Mouse (Mus musculus) thymus, adult 18-20 months (tissue): Measurements from ENCODE around the gene Hspa1l.
"Not testable (repeated sequence)": the region's sequence is repeated elsewhere in the genome, so short reads cannot be mapped to it uniquely, and the experiment has no call there.

Experiments used
- DNase-seq, 2 experiments: peaks; one replicate each; pipeline ENCODE4 v3.0.0; 2022; ENCODE audit warnings: mixed read lengths in 2 of 2

Gene Hspa1l

DNA sequence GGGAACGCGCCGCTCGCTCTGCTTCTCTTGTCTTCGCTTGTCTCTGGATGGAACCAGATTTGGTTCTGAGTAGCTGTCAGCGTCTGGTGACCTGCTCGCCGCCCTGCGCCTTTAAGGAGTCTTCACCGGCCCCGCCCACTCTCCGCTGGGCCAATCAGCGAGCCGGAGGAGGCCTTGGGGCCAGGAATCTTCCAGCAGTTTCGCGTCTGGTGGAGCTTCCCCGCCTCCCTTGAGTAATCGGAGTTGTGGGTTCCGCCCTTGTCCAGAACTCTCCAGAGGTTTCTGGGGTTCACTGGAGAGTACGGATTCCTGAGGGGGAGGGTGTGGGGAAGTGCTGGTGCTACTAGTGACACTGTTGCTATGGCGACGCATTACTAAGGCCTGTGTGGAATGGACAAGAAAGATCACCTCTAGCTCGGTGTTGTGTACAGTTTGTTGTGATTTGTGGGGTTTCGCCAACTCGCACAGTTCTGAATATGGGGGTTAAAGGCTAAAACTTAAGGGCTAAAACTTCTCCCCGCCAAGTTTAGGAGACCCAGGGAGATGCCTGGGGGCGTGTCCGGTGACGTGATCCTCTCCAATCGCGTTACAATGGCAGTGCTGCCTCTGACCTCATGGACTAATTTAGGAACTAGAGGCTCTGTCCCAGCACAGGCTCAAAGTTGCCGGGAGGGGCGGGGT lies at the start of gene Hspa1l, which contains the start of gene Hspa1a:
TSS of gene Hspa1l (plus strand) at position 635 of the 681 bp plus-strand sequence.
TSS of gene Hspa1a (minus strand) at position 88 of the 681 bp plus-strand sequence.
- DNase-seq, result peak; percentile 50 to 65

DNA sequence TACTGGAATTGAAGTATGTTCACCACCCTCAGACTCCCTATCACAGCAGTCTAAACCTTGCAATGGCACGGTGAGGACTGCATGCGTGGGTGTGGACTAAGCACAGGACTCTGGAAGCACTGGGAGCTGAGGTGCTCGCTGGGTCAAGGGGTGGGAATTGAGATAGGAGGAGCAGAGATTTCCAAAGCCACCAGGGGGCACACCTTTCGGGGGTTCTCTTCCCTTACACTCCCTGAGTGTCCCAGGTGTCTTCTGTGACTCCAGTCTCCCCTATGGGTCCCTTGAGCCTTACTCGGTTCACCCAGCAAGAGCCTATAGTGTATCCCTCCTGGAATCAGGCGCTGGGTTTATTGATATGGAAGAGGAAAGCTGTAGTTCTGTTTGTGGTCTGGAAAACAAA lies 49.6 kb upstream of the Hspa1l start:
- DNase-seq, result no peak

DNA sequence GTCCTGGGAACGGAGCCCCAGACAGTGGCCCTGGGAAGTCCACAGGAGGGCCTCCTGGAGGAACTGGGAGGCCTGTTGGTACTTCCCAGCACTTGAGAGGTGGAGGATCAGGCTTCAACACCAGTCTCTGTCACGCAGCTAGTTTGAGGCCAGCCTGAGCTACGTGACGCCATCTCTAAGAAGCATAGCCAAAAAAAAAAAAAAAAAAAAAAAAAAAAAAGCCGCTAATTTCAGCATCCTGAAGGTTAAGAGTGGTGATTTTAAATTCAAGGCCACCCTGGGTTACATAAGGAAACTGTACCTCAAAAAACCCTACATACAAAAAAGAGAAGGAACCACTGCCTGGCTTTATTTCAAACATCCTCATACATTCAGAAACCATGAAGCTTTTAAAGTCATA lies 48.2 kb upstream of the Hspa1l start:
- no peak for DNase-seq

DNA sequence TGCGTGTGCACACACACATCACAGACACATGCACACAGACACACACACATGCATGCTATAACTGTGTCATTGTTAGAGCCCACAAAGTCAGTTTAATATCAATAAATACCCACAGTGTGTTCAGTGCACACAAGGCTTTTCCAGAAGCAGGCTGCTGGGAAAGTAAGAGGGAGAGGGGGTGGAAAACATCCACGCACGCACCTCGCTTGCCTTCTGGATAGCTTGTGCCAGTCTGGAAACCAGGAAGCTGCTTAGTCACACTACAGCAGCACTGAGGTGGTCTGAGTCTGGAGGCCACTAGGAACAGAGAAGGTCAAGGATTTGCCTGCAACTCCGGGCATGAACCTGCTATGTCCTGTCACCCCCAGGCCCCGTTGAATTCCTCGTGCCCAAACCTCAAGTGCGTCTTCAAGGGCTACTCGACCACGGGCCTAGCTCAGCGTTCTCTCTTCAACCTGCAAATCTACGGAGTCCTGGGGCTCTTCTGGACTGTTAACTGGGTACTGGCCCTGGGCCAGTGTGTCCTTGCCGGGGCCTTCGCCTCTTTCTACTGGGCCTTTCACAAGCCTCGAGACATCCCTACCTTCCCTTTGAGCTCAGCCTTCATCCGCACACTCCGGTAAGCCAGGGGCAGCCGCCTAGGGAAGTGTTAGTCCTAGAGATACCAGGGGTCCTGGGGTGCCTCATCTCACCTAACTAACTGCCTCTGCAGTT lies 45.0 kb upstream of the Hspa1l start:
- DNase-seq, result no peak

DNA sequence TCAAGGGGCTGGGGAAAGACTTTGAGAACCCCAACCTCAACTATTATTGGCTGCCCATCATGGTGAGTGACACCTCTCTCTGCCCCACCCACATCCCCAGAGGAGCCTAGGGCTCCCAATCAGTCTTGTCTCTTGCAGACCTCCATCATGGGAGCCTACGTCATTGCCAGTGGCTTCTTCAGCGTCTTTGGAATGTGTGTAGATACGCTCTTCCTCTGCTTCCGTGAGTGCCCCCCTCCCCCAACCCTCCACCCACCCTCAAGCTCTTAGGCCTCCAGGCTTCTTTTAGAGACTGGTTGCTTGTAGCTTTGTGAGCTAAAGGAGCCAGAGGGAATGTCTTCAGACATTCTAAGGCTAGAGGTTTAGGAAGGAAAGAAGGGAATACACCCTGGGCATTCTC lies 43.7 kb upstream of the Hspa1l start:
- no peak for DNase-seq

DNA sequence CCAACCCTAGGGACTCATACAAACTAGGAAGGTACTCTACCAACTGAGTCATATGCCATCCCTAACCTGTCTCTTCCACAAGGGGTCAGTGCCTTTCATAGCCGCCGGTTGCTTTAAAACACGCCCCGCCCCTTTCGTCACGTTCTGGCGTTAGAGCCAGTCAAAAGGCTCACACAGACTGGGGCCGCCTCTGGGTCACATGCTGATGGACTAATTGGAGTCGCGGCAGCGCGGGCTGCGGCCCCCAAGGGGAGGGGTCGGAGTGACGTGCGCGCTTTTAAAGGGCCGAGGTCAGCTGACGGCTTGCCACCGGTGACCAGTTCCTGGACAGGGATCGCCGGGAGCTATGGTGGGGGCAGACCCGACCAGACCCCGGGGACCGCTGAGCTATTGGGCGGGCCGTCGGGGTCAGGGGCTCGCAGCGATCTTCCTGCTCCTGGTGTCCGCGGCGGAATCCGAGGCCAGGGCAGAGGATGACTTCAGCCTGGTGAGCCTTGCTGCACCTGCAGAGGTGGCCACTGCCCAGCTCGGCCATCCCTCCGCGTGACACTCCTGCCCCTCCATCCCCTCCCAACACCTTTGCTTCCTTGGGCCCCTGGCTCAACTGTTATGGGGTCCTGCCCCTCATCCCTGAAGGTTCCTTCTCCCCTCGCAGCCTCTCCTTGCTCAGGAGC lies 41.3 kb upstream of the Hspa1l start, which contains the start of gene Neu1:
TSS of gene Neu1 (plus strand) at position 193 of the 674 bp plus-strand sequence.
- peak; percentile 93 to 96 for DNase-seq

DNA sequence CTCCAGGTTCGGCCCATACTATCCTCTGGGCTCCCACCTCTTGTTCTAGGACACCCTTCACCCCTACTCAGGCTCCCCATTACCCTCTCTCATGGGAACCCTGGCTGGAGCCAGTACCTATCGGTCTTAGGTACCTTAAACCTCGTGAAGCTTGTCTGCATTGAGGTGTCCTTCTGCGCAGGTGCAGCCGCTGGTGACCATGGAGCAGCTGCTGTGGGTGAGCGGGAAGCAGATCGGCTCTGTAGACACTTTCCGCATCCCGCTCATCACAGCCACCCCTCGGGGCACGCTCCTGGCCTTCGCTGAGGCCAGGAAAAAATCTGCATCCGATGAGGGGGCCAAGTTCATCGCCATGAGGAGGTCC lies 40.8 kb upstream of the Hspa1l start:
- DNase-seq, result peak; percentile 39 to 53

DNA sequence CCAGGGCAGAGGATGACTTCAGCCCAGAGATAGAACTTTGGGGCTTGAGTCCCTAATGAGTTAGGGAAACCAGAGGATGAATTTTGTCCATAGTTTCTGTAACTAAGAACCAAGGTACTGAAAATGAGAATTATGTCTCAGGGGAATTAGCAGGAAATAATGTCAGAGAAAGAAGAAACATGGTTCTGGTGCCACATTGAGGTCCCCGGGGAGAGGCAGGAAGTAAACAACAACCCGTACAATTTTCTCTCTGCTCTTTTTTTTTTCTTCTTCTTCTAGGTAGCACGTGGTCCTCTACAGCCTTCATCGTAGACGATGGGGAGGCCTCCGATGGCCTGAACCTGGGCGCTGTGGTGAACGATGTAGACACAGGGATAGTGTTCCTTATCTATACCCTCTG lies 40.2 kb upstream of the Hspa1l start:
- DNase-seq, result peak in 1 of 2 experiments; percentile 18

DNA sequence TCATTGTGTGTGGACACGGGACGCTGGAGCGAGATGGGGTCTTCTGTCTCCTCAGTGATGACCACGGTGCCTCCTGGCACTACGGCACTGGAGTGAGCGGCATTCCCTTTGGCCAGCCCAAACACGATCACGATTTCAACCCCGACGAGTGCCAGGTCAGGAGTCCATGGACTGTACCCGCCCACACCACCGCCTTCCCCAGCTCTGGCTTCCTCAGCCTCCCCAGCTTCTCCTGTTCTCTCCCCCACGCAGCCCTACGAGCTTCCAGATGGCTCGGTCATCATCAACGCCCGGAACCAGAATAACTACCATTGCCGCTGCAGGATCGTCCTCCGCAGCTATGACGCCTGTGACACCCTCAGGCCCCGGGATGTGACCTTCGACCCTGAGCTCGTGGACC lies 38.5 kb upstream of the Hspa1l start:
- no peak for DNase-seq

DNA sequence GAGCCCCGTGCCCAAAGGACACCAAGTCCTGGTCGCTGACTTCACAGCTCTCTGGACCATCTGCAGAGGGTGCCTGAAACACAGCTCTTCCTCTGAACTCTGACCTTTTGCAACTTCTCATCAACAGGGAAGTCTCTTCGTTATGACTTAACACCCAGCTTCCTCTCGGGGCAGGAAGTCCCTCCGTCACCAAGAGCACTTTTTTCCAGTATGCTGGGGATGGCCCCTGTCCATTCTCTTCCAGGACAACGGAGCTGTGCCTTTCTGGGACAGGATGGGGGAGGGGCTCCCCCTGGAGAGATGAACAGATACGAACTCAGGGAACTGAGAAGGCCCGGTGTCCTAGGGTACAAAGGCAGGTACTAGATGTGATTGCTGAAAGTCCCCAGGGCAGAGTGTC lies 37.7 kb upstream of the Hspa1l start:
- DNase-seq, result no peak

DNA sequence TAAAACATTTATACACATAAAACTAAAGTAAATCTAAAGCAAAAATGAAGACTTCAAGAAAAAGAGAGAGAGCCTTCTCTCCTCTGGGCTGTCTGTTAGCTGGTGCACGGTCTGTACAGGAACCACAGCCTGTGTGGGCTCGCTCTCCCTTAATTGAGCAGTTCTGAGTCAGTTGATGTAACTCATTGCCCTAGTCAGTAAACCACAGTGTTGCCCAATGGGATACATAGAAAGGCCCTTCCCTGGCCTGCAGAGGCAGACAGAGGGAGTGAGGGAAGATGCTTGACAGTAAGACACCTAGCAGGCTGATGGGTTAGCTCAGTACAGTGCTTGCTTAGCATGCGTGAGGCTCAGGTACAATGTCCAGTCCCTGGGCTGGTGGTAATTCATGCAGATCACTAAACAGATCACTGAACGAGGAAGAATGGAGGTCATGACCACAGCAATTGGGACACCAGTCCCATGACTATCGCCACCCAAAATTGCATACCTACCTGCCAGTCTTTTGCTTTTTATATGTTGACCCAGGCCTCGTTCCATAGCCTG lies 34.5 kb upstream of the Hspa1l start:
- DNase-seq, result no peak

DNA sequence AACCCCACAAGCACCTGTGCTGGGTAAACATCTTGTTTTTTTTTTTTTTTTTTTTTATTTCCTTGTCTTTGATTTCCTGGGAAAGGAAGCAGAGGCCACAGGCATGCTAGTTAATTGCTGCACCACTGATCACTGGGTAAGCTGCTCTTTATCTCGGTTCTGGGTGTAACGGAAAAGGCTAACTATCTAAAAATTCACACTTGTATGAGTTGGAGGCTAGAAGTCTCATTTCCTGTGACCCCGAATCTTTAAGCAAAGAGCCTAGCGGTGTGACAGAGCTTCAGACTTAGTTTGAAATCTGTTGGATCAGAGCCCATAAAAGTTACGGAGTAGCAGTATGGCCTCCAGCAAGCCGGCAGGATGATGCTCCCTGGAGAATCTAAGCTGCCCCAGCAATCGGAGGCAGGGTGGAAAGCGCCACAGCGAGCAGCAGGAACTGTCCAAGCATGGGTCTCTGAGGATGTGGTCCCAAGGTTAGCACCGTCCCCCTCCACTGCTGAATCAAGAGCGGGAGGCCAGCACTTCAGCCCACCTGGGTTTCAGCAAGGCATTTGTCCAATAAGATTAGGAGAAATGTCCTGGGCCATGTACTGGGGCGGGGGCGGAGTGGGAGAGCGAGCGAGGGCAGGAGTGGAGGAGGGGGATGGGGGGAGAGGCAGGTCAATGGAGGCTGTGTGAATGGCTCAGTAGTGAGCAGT lies 31.0 kb upstream of the Hspa1l start:
- DNase-seq, result no peak

DNA sequence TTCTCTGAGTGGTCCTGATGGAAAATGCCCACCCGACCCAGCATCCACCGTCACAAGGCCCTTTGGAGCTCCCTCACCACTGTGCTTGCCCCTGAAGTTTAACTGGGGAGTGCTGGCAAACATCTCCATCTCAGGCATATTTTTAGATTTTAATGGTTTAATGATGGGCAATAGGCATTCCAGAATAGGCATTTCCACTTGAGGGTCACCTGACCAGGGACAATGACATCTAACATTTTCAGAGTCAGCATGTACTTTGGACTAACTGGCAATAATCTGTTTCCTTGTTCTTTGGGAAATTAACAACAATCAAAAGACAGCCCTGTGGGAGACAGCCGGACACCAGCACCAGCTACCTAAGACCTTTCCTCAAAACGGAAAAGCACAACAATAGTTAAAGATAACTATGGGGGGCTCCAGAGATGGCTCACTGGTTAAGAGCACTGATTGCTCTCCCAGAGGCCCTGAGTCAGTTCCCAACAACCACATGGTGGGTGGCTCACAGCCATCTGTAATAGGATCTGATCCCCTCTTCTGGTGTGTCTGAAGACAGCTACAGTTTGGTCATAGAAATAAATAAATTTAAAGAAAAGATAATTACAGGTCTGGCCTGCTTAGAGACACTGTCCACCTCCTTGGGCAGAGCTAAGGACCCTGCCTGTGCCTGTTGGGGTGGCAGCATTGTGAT lies 29.2 kb upstream of the Hspa1l start:
- DNase-seq, result no peak

DNA sequence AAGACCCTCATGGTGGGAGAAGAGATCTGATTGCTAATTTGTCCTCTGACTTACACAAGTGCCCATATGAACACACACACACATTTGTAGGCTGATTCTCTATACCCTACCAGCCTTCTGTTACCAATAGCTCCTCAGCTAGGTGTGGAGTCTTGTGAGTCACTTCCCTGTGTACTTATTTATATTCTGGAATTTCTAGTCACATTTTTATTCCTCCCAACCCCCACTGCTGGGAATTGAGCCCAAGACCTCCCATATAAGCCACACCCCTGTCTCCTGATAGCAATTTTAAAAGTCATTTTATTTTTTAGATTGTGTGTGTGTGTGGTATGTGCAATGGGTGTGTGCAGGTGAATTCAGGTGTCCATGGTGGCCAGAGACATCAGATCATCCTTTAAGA lies 28.1 kb upstream of the Hspa1l start:
- DNase-seq, result no peak

DNA sequence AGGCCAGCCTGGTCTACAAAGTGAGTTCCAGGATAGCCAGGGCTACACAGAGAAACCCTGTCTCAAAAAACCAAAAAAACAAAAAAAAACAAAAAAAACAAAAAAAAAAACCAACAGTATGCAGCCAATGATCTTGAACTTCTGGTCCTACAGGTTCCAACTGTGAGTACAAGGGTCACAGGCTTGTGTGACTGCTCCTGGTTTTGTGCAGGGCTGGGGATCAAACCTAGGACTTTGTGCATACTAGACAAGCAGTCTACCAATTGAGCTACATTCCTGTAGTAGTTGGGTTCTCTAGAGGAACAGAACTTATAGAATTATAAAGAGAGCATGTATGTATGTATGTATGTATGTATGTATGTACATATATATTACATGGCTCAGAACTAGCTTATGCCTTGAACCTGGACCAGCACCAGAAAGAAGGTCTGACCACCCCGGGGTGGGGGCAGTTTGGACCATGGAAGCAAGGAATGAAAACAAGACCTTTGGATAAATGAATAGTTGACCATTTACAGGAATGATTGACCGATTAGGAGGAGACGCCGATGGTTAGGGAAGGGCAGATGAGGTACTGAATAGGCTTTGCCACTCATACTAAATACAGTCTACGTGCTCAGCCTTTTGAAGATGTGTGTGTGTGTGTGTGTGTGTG lies 25.9 kb upstream of the Hspa1l start:
- DNase-seq, result no peak

DNA sequence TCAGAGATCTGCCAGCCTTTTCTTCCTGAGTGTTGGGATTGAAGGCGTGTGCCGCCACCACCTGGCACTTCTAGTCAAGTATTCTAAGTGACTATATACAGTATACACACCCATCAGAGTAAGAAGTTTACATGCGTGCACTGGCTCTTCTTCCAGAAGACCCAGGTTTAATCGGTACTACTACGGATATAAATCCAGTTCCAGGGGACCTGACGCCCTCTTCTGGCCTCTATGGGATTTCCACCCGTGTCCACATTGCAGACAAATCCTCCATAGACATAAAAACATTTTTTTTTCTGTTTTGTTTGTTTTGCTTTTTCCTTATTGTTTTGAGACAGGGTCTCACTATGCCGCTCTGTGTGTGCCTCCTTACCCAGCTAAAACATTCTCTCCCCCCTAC lies 24.9 kb upstream of the Hspa1l start:
- DNase-seq, result no peak

DNA sequence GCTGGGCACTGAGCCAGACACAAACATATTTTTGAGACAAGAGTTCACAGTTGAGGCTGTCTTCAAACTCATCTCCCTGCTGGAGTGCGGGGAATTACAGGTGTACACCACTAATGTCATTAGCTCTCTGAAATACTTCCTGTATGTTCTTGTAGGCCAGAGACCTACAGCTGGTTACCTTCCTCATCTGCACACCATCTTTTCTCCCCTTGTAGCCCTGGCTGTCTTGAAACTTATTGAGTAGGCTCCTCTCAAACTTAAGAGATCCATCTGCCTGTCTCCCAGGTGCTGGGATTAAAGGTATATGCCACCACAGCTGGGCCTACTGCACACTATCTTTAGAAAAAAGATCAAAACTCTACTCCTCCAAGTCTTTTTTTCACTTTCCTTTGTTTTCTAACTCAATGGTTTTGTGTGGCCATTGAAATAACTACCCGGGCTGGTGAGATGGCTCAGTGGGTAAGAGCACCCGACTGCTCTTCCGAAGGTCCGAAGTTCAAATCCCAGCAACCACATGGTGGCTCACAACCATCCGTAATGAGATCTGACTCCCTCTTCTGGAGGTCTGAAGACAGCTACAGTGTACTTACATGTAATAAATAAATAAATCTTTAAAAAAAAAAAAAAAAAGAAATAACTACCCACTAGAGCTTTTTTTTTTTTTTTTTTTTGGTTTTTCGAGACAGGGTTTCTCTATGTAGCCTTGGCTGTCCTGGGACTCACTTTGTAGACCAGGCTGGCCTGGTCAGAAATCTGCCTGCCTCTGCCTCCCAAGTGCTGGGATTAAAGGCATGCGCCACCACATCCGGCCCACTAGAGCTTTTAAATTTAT lies 23.6 kb upstream of the Hspa1l start:
- not testable (repeated sequence) for DNase-seq

DNA sequence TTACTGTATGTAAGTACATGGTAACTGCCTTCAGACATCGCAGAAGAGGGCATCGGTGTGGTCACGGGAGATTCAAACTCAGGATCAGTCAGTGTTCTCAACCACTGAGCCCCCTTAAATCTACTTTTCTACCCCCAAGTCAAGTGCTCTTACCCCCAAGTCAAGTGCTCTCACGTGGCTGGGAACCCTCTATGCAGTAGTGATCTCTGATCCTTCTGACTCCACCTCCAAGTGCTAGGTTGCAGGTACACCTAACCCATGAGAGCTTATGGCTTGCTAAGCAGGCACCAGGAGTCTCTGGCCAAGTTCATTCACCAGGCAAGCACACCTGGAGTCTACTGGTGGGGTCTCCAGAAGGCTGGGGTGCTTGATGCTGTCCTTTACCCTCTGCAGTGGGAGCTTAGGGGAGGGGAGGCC lies 22.9 kb upstream of the Hspa1l start:
- DNase-seq, result no peak

DNA sequence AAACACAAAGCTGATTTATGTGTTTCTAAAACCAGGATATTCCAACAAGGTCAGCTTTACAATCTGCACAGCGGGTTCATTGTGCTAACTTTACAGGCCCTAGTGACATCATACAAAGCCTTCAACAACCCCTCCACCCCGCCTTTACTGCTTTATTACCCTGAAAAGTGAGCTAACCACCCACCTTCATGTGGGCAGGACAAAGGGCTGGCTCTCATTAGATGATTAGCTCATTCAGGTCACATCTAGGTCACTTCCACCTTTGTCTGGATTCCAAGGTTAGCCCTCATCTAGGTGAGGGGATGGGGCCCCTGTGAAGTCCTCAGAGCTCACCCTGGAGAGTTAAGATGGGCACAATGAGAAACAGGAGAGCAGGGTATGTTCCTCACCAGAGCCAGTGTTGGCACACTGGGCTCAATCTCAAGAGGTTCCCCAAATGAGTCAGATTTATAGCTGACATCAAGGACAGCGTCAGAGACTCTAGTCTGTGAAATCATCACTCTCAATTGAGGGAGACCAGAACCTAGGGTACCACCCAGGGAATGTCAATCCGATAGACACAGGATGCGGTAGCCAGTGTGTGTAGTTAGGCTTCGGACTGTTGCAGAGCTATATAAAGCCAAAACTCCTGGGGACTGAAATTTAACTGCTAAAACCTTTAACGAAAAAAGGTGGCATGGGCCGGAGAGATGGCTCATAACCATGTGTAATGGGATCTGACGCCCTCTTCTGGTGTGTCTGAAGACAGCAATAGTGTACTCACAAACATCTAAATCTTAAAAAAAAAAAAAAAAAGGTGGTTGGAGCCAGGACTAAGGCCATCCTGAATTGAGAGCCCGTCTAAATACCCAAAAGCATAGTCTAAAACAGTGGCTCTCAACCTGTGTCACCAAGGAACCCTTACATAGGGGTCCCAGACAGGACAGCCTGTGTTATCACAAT lies 21.7 kb upstream of the Hspa1l start:
- no peak for DNase-seq
